Mouse (Mus musculus): ENCODE data around the gene Bglap3. TPM values are rescaled to one million over a fixed set of nuclear protein-coding genes. Genes with fewer than 3 reads are reported as not detected.

The Bglap3 gene
- polyA plus RNA-seq, 1 experiment = 0.51 TPM

GRCm38 (mm10) chr3:88359989-88360388, 12.6 kb downstream of the Bglap3 start:
- H3K79me2 ChIP-seq (ENCODE audit: control insufficient read depth, insufficient read depth) = no peaks in the 10 kb centered on the region
- H3K27me3 ChIP-seq (ENCODE audit: control insufficient read depth, insufficient read depth, insufficient read length) = no peaks in the 10 kb centered on the region
- H3K4me3 ChIP-seq (ENCODE audit: insufficient read depth, poor library complexity, severe bottlenecking) = no peak overlapping the region
- TF ChIP-seq USF1 (IDR thresholded peaks at IDR 0.05; ENCODE audit: low read depth) (no peak), CTCF (IDR thresholded peaks at IDR 0.05; ENCODE audit: control insufficient read depth, insufficient read depth, insufficient read length) (no peak), FOSL1 (IDR thresholded peaks at IDR 0.05; ENCODE audit: insufficient read depth, low read length, poor library complexity, severe bottlenecking) (no peak), MYOG (IDR thresholded peaks at IDR 0.05; ENCODE audit: control insufficient read depth, extremely low read depth, insufficient read length) (no peak), MAX (IDR thresholded peaks at IDR 0.05) (no peak), CEBPB (IDR thresholded peaks at IDR 0.05; ENCODE audit: low read depth) (no peak), MYOD1 (IDR thresholded peaks at IDR 0.05; ENCODE audit: control insufficient read depth, insufficient read length, low read depth) (no peak)
- H3ac ChIP-seq (ENCODE audit: control insufficient read depth, insufficient read length, low read depth) = no peak overlapping the region
- peaks cover 73% of the 10 kb centered on the region for H3K36me3 ChIP-seq (ENCODE audit: control insufficient read depth, insufficient read depth)
- H3K79me3 ChIP-seq (ENCODE audit: low read depth) = no peaks in the 10 kb centered on the region

GRCm38 (mm10) chr3:88359584-88359983, 13.0 kb downstream of the Bglap3 start:
- H3K79me3 ChIP-seq (ENCODE audit: low read depth) = no peaks in the 10 kb centered on the region
- no peak for TF ChIP-seq FOSL1 (IDR thresholded peaks at IDR 0.05; ENCODE audit: insufficient read depth, low read length, poor library complexity, severe bottlenecking)
- no peak for TF ChIP-seq CTCF (IDR thresholded peaks at IDR 0.05; ENCODE audit: control insufficient read depth, insufficient read depth, insufficient read length)
- TF ChIP-seq MYOD1 (IDR thresholded peaks at IDR 0.05; ENCODE audit: control insufficient read depth, insufficient read length, low read depth) = no peak
- TF ChIP-seq MYOG (IDR thresholded peaks at IDR 0.05; ENCODE audit: control insufficient read depth, extremely low read depth, insufficient read length) = no peak
- no peak for TF ChIP-seq USF1 (IDR thresholded peaks at IDR 0.05; ENCODE audit: low read depth)
- H3K36me3 ChIP-seq (ENCODE audit: control insufficient read depth, insufficient read depth) = peaks cover 77% of the 10 kb centered on the region
- H3K4me3 ChIP-seq (ENCODE audit: insufficient read depth, poor library complexity, severe bottlenecking) = no peak overlapping the region
- H3K79me2 ChIP-seq (ENCODE audit: control insufficient read depth, insufficient read depth) = no peaks in the 10 kb centered on the region
- H3ac ChIP-seq (ENCODE audit: control insufficient read depth, insufficient read length, low read depth) = no peak overlapping the region
- H3K27me3 ChIP-seq (ENCODE audit: control insufficient read depth, insufficient read depth, insufficient read length) = no peaks in the 10 kb centered on the region

GRCm38 (mm10) chr3:88354396-88355165, 18.0 kb downstream of the Bglap3 start:
- TF ChIP-seq USF1 (IDR thresholded peaks at IDR 0.05; ENCODE audit: low read depth) (no peak), MYOG (IDR thresholded peaks at IDR 0.05; ENCODE audit: control insufficient read depth, extremely low read depth, insufficient read length) (no peak), MYOD1 (IDR thresholded peaks at IDR 0.05; ENCODE audit: control insufficient read depth, insufficient read length, low read depth) (no peak), FOSL1 (IDR thresholded peaks at IDR 0.05; ENCODE audit: insufficient read depth, low read length, poor library complexity, severe bottlenecking) (no peak)
- H3K36me3 ChIP-seq (ENCODE audit: control insufficient read depth, insufficient read depth) = peaks cover 94% of the 10 kb centered on the region
- H3ac ChIP-seq (ENCODE audit: control insufficient read depth, insufficient read length, low read depth) = no peak overlapping the region
- H3K79me2 ChIP-seq (ENCODE audit: control insufficient read depth, insufficient read depth) = no peaks in the 10 kb centered on the region
- no peaks in the 10 kb centered on the region for H3K79me3 ChIP-seq (ENCODE audit: low read depth)
- no peak overlapping the region for H3K4me3 ChIP-seq (ENCODE audit: insufficient read depth, poor library complexity, severe bottlenecking)
- no peaks in the 10 kb centered on the region for H3K27me3 ChIP-seq (ENCODE audit: control insufficient read depth, insufficient read depth, insufficient read length)

GRCm38 (mm10) chr3:88352907-88353306, 19.6 kb downstream of the Bglap3 start:
- H3K4me3 ChIP-seq (ENCODE audit: insufficient read depth, poor library complexity, severe bottlenecking) = no peak overlapping the region
- no peaks in the 10 kb centered on the region for H3K79me2 ChIP-seq (ENCODE audit: control insufficient read depth, insufficient read depth)
- H3K27me3 ChIP-seq (ENCODE audit: control insufficient read depth, insufficient read depth, insufficient read length) = no peaks in the 10 kb centered on the region
- H3K36me3 ChIP-seq (ENCODE audit: control insufficient read depth, insufficient read depth) = peaks cover 95% of the 10 kb centered on the region
- no peaks in the 10 kb centered on the region for H3K79me3 ChIP-seq (ENCODE audit: low read depth)
- H3ac ChIP-seq (ENCODE audit: control insufficient read depth, insufficient read length, low read depth) = no peak overlapping the region
- TF ChIP-seq MAX (IDR thresholded peaks at IDR 0.05) = no peak
- no peak for TF ChIP-seq MYOD1 (IDR thresholded peaks at IDR 0.05; ENCODE audit: control insufficient read depth, insufficient read length, low read depth)
- no peak for TF ChIP-seq MYOG (IDR thresholded peaks at IDR 0.05; ENCODE audit: control insufficient read depth, extremely low read depth, insufficient read length)
- no peak for TF ChIP-seq USF1 (IDR thresholded peaks at IDR 0.05; ENCODE audit: low read depth)
- TF ChIP-seq CEBPB (IDR thresholded peaks at IDR 0.05; ENCODE audit: low read depth) = no peak
- no peak for TF ChIP-seq FOSL1 (IDR thresholded peaks at IDR 0.05; ENCODE audit: insufficient read depth, low read length, poor library complexity, severe bottlenecking)
- no peak for TF ChIP-seq CTCF (IDR thresholded peaks at IDR 0.05; ENCODE audit: control insufficient read depth, insufficient read depth, insufficient read length)

GRCm38 (mm10) chr3:88350732-88351131, 21.8 kb downstream of the Bglap3 start:
- H3K79me3 ChIP-seq (ENCODE audit: low read depth) = no peaks in the 10 kb centered on the region
- H3K36me3 ChIP-seq (ENCODE audit: control insufficient read depth, insufficient read depth) = peaks cover 96% of the 10 kb centered on the region
- TF ChIP-seq USF1 (IDR thresholded peaks at IDR 0.05; ENCODE audit: low read depth) = no peak
- TF ChIP-seq CEBPB (IDR thresholded peaks at IDR 0.05; ENCODE audit: low read depth) = no peak
- TF ChIP-seq MYOD1 (IDR thresholded peaks at IDR 0.05; ENCODE audit: control insufficient read depth, insufficient read length, low read depth) = no peak
- no peak for TF ChIP-seq FOSL1 (IDR thresholded peaks at IDR 0.05; ENCODE audit: insufficient read depth, low read length, poor library complexity, severe bottlenecking)
- TF ChIP-seq CTCF (IDR thresholded peaks at IDR 0.05; ENCODE audit: control insufficient read depth, insufficient read depth, insufficient read length) = no peak

GRCm38 (mm10) chr3:88339006-88339405, 33.5 kb downstream of the Bglap3 start:
- Histone ChIP-seq H3ac (ENCODE audit: control insufficient read depth, insufficient read length, low read depth) (no peak overlapping the region), H3K27me3 (ENCODE audit: control insufficient read depth, insufficient read depth, insufficient read length) (no peaks in the 10 kb centered on the region), H3K79me2 (ENCODE audit: control insufficient read depth, insufficient read depth) (peaks cover 63% of the 10 kb centered on the region), H3K4me3 (ENCODE audit: insufficient read depth, poor library complexity, severe bottlenecking) (no peak overlapping the region), H3K79me3 (ENCODE audit: low read depth) (peaks cover 53% of the 10 kb centered on the region), H3K36me3 (ENCODE audit: control insufficient read depth, insufficient read depth) (peaks cover 63% of the 10 kb centered on the region)
- TF ChIP-seq MAX (IDR thresholded peaks at IDR 0.05) (no peak), MYOG (IDR thresholded peaks at IDR 0.05; ENCODE audit: control insufficient read depth, extremely low read depth, insufficient read length) (no peak), FOSL1 (IDR thresholded peaks at IDR 0.05; ENCODE audit: insufficient read depth, low read length, poor library complexity, severe bottlenecking) (no peak), CTCF (IDR thresholded peaks at IDR 0.05; ENCODE audit: control insufficient read depth, insufficient read depth, insufficient read length) (no peak), MYOD1 (IDR thresholded peaks at IDR 0.05; ENCODE audit: control insufficient read depth, insufficient read length, low read depth) (no peak), USF1 (IDR thresholded peaks at IDR 0.05; ENCODE audit: low read depth) (no peak), CEBPB (IDR thresholded peaks at IDR 0.05; ENCODE audit: low read depth) (no peak)

More at GRCm38 (mm10) chr3:88350732-88351131, 21.8 kb downstream of the Bglap3 start:
- no peaks in the 10 kb centered on the region for H3K27me3 ChIP-seq (ENCODE audit: control insufficient read depth, insufficient read depth, insufficient read length)
- no peaks in the 10 kb centered on the region for H3K79me2 ChIP-seq (ENCODE audit: control insufficient read depth, insufficient read depth)
- H3K4me3 ChIP-seq (ENCODE audit: insufficient read depth, poor library complexity, severe bottlenecking) = no peak overlapping the region
- no peak overlapping the region for H3ac ChIP-seq (ENCODE audit: control insufficient read depth, insufficient read length, low read depth)

Data from C2C12 (cell line).